Mouse (Mus musculus): ENCODE measurements around the gene Mob3c. TPM values are rescaled to one million over a fixed set of nuclear protein-coding genes. Genes with fewer than 3 reads are reported as not detected.
A peak's percentile ranks its signal among the peaks of the same experiment; 100 is the strongest.

Gene Mob3c
- polyA plus RNA-seq, 1 experiment, result 7.2 TPM

GRCm38 (mm10) chr4:115812326-115812725 lies 15.6 kb upstream of the Mob3c start:
- Histone ChIP-seq H3K4me3 (ENCODE audit: insufficient read depth, low read length) (no peak overlapping the region), H3K4me1 (ENCODE audit: control insufficient read depth, insufficient read depth, low read length) (no peaks in the 10 kb centered on the region), H3K27ac (ENCODE audit: insufficient read depth, low read length) (no peak overlapping the region)
- TF ChIP-seq CTCF (IDR thresholded peaks at IDR 0.05; ENCODE audit: borderline replicate concordance, insufficient read depth, low read length), result no peak
- TF ChIP-seq POLR2A (IDR thresholded peaks at IDR 0.05; ENCODE audit: low read depth, low read length), result no peak

- H3K4me1 ChIP-seq (ENCODE audit: control insufficient read depth, insufficient read depth, low read length), result no peaks in the 10 kb centered on the region
- no peak overlapping the region for H3K27ac ChIP-seq (ENCODE audit: insufficient read depth, low read length)
- TF ChIP-seq CTCF (IDR thresholded peaks at IDR 0.05; ENCODE audit: borderline replicate concordance, insufficient read depth, low read length), result no peak
- no peak for TF ChIP-seq POLR2A (IDR thresholded peaks at IDR 0.05; ENCODE audit: low read depth, low read length)
- H3K4me3 ChIP-seq (ENCODE audit: insufficient read depth, low read length), result no peak overlapping the region
Observed at GRCm38 (mm10) chr4:115815606-115816005, 12.3 kb upstream of the Mob3c start.

DNA sequence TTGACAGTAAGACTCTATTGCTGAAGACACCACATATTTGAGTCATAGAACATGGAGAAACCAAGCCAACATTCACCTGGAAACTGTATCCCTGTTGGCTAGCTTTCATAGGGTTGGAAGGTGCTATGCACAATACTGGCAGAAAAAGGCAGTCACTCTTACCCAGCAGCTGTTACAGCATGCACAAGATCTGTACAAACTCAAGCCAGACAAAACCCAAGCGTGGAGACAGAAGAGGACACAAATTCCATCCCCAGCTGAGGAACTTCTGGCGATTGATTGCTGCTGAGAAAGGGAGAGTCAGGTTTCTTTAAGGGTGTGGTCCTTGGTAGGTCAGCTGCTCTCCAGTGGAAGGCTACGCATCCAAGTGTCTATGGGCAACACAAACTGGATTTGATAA lies 7.7 kb upstream of the Mob3c start:
- TF ChIP-seq POLR2A (IDR thresholded peaks at IDR 0.05; ENCODE audit: low read depth, low read length) (no peak), CTCF (IDR thresholded peaks at IDR 0.05; ENCODE audit: borderline replicate concordance, insufficient read depth, low read length) (no peak)
- no peak overlapping the region for H3K27ac ChIP-seq (ENCODE audit: insufficient read depth, low read length)
- H3K4me3 ChIP-seq (ENCODE audit: insufficient read depth, low read length), result no peak overlapping the region
- peaks cover 3% of the 10 kb centered on the region; the same call in 1 of the 2 replicates for H3K4me1 ChIP-seq (ENCODE audit: control insufficient read depth, insufficient read depth, low read length)

DNA sequence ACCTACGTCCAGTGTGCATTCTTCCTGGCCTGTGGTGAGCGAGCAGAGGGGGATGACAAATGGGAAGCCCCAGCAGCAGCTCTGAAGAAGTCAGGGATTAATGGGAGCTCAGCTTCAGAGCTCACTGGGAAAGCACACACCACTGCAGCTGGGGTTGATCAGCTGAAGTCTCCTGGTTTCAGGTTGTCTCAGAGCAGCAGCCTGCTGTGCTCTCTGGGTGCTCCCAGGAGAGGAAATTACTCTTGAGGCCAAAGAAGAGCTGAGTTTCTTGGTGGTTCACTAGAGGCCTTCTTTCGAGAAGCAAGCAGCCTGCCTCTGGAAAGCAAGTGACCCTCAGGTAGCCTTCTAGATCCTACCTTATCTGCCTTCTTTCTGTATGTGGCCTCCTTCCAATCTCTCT lies 6.9 kb upstream of the Mob3c start:
- Histone ChIP-seq H3K4me1 (ENCODE audit: control insufficient read depth, insufficient read depth, low read length) (peaks cover 3% of the 10 kb centered on the region; the same call in 1 of the 2 replicates), H3K4me3 (ENCODE audit: insufficient read depth, low read length) (no peak overlapping the region), H3K27ac (ENCODE audit: insufficient read depth, low read length) (no peak overlapping the region)
- TF ChIP-seq POLR2A (IDR thresholded peaks at IDR 0.05; ENCODE audit: low read depth, low read length) (no peak), CTCF (IDR thresholded peaks at IDR 0.05; ENCODE audit: borderline replicate concordance, insufficient read depth, low read length) (no peak)

DNA sequence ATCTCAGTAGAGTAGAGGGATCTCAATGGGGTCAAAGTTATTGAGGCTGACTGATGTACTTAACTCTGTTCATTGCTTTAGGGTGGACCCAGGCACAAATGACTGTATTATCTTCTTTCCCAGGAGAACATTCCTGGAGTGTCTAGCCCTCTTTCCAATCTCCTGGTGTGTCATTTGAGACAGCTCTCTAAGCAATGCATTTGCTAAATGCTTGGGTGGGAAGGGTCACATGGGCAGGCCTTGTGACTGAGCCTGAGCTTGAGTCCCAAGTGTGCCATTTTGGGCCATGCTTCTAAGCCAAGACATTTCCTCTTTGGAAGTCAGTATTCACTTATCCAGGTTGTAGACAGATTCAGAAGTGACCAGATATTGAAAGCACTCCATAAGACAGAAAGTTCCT lies 6.5 kb upstream of the Mob3c start:
- Histone ChIP-seq H3K4me3 (ENCODE audit: insufficient read depth, low read length) (no peak overlapping the region), H3K4me1 (ENCODE audit: control insufficient read depth, insufficient read depth, low read length) (peaks cover 3% of the 10 kb centered on the region; the same call in 1 of the 2 replicates), H3K27ac (ENCODE audit: insufficient read depth, low read length) (no peak overlapping the region)
- TF ChIP-seq CTCF (IDR thresholded peaks at IDR 0.05; ENCODE audit: borderline replicate concordance, insufficient read depth, low read length) (no peak), POLR2A (IDR thresholded peaks at IDR 0.05; ENCODE audit: low read depth, low read length) (no peak)

DNA sequence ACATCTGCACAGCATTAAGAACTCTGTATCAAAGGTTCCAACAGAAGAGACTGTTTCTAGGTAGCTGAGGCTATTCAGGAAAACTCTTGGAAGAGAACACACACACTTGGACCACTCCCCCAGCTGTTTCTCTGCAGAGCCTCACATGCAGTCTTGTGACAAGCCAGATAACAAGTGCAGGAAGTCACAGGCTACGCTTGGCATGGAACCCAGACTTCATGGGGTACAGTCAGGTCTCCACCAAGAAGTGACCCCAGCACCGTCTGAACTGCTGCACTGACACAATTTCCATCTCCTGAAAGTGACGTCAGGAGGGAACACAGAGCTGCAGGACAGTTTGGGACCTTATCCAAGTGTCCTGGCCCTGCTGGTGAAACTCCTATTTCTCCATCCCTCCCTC lies 6.0 kb upstream of the Mob3c start:
- Histone ChIP-seq H3K27ac (ENCODE audit: insufficient read depth, low read length) (no peak overlapping the region), H3K4me3 (ENCODE audit: insufficient read depth, low read length) (no peak overlapping the region), H3K4me1 (ENCODE audit: control insufficient read depth, insufficient read depth, low read length) (peaks cover 3% of the 10 kb centered on the region; the same call in 1 of the 2 replicates)
- TF ChIP-seq CTCF (IDR thresholded peaks at IDR 0.05; ENCODE audit: borderline replicate concordance, insufficient read depth, low read length), result no peak
- TF ChIP-seq POLR2A (IDR thresholded peaks at IDR 0.05; ENCODE audit: low read depth, low read length), result no peak

- Histone ChIP-seq H3K4me3 (ENCODE audit: insufficient read depth, low read length) (no peak overlapping the region), H3K27ac (ENCODE audit: insufficient read depth, low read length) (no peak overlapping the region), H3K4me1 (ENCODE audit: control insufficient read depth, insufficient read depth, low read length) (peaks cover 5% of the 10 kb centered on the region)
- no peak for TF ChIP-seq CTCF (IDR thresholded peaks at IDR 0.05; ENCODE audit: borderline replicate concordance, insufficient read depth, low read length)
- TF ChIP-seq POLR2A (IDR thresholded peaks at IDR 0.05; ENCODE audit: low read depth, low read length), result no peak
Observed at GRCm38 (mm10) chr4:115824178-115824577, 3.7 kb upstream of the Mob3c start.

- no peak overlapping the region for H3K4me3 ChIP-seq (ENCODE audit: insufficient read depth, low read length)
- peaks cover 5% of the 10 kb centered on the region for H3K4me1 ChIP-seq (ENCODE audit: control insufficient read depth, insufficient read depth, low read length)
- peak overlapping the region; percentile 35; the same call in 1 of the 2 replicates for H3K27ac ChIP-seq (ENCODE audit: insufficient read depth, low read length)
- TF ChIP-seq POLR2A (IDR thresholded peaks at IDR 0.05; ENCODE audit: low read depth, low read length) (no peak), CTCF (IDR thresholded peaks at IDR 0.05; ENCODE audit: borderline replicate concordance, insufficient read depth, low read length) (no peak)
Observed at GRCm38 (mm10) chr4:115825271-115825670, 2.6 kb upstream of the Mob3c start.

DNA sequence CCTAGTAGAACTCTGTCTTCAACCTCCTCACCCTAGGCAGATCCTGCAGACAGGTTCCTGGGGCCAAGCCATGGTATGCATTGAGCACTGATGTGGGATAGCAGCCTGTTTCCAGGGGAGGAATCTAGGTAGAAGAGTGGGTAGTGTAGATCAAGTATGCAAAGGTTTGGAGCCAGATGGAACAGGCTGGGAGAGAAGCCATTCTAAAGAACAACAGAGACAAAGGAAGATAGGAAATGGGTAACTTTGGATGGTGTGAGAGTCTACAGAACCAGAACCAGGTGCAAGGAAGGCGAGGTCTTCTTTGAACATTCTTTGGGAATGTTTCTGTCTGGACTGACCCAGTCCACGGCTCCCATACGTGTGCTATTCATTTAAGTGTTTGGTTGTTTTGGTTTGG lies 826 bp upstream of the Mob3c start:
- Histone ChIP-seq H3K27ac (ENCODE audit: insufficient read depth, low read length) (no peak overlapping the region), H3K4me3 (ENCODE audit: insufficient read depth, low read length) (no peak overlapping the region; the same call in 1 of the 2 replicates), H3K4me1 (ENCODE audit: control insufficient read depth, insufficient read depth, low read length) (peaks cover 5% of the 10 kb centered on the region)
- TF ChIP-seq CTCF (IDR thresholded peaks at IDR 0.05; ENCODE audit: borderline replicate concordance, insufficient read depth, low read length) (no peak), POLR2A (IDR thresholded peaks at IDR 0.05; ENCODE audit: low read depth, low read length) (no peak)

GRCm38 (mm10) chr4:115827535-115827887 lies 381 bp upstream of the Mob3c start:
- no peak for TF ChIP-seq CTCF (IDR thresholded peaks at IDR 0.05; ENCODE audit: borderline replicate concordance, insufficient read depth, low read length)
- TF ChIP-seq POLR2A (IDR thresholded peaks at IDR 0.05; ENCODE audit: low read depth, low read length), result no peak
- H3K4me3 ChIP-seq (ENCODE audit: insufficient read depth, low read length), result peak overlapping the region; percentile 84
- peak overlapping the region; percentile 23; the same call in 1 of the 2 replicates for H3K27ac ChIP-seq (ENCODE audit: insufficient read depth, low read length)
- peaks cover 5% of the 10 kb centered on the region for H3K4me1 ChIP-seq (ENCODE audit: control insufficient read depth, insufficient read depth, low read length)

DNA sequence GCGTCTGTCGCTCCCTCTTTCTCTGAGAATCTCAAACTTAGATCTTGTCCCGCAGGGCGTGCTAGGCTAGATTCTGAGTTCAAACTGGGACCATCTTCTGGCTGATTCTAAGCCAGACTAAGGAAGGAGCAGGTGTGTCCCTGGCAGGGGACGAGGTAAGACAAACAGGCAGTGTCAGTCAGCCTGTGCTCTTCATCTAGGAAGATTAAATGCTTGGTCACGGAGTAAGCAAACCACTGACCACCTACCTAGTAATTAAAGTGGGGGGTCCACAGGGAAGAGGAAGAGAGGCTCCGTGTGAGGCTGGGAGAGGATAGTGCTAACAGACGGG lies 645 bp downstream of the Mob3c start:
- Histone ChIP-seq H3K4me3 (ENCODE audit: insufficient read depth, low read length) (peak overlapping the region; percentile 84), H3K27ac (ENCODE audit: insufficient read depth, low read length) (no peak overlapping the region), H3K4me1 (ENCODE audit: control insufficient read depth, insufficient read depth, low read length) (peaks cover 5% of the 10 kb centered on the region)
- TF ChIP-seq CTCF (IDR thresholded peaks at IDR 0.05; ENCODE audit: borderline replicate concordance, insufficient read depth, low read length) (no peak), POLR2A (IDR thresholded peaks at IDR 0.05; ENCODE audit: low read depth, low read length) (no peak)
